Mouse (Mus musculus) heart, postnatal 0 days (tissue): ENCODE measurements around the gene Ankrd12.

Source experiments
- CTCF ChIP-seq: IDR thresholded peaks from 2 replicates; pipeline ENCODE4 v1.5.1; 2016; ENCODE audit warnings: antibody characterized with exemption, control low read depth, low read depth
- EP300 ChIP-seq: IDR thresholded peaks from 2 replicates; pipeline ENCODE4 v1.6.1; 2016; ENCODE audit warnings: antibody characterized with exemption, low read depth

DNA sequence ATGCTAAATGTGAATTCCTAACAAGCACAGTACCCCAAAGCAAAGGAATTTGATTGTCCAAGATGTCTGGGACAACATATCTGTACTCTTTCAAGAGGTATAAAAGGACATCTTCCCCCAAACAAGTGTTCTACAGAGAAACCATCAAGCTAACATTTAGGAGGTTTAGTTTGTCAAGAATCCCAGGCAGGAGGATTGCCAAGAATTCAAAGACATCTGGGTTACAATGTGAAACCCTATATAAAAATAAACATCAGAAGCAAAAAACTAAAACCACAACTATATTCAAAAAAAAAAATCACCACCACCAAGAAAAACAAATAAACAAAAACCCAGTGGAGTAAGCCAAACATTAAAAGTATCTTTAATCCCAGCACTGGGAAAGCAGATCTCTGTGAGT lies 13.4 kb upstream of the Ankrd12 start:
- TF ChIP-seq CTCF (no peak), EP300 (no peak)
